Mouse (Mus musculus): Measurements from ENCODE around the gene Lims1. TPM values are rescaled to one million over a fixed set of nuclear protein-coding genes. Genes with fewer than 3 reads are reported as not detected.

Lims1 gene
- polyA plus RNA-seq, 1 experiment from 2014 or later = 208 TPM

GRCm38 (mm10) chr10:58401838-58402237 is 78.6 kb downstream of the Lims1 start:
- Histone ChIP-seq H3K4me2 (no peak overlapping the region), H3K9ac (no peak overlapping the region), H3K27ac (ENCODE audit: low read depth) (no peak overlapping the region), H3K9me3 (ENCODE audit: low read depth, low read length) (no peaks in the 10 kb centered on the region), H3K4me3 (ENCODE audit: low read depth, low read length) (no peak overlapping the region), H3K36me3 (ENCODE audit: insufficient read depth) (peaks cover 47% of the 10 kb centered on the region), H3K27me3 (ENCODE audit: insufficient read depth, low read length) (no peaks in the 10 kb centered on the region), H3K4me1 (ENCODE audit: insufficient read depth) (0 out of 2 replicates have a peak, but pooled peaks cover 1% of the 10 kb centered on the region)
- no peak for TF ChIP-seq CTCF (IDR thresholded peaks at IDR 0.05; ENCODE audit: low read depth)
- WGBS = 80% methylated on average over 3 of the region's 3 CpGs
- ATAC-seq (ENCODE audit: insufficient read depth) = no peak
- DNase-seq = no peak

- Histone ChIP-seq H3K9me3 (ENCODE audit: low read depth, low read length) (no peaks in the 10 kb centered on the region), H3K4me1 (ENCODE audit: insufficient read depth) (no peaks in the 10 kb centered on the region), H3K4me3 (ENCODE audit: low read depth, low read length) (no peak overlapping the region), H3K4me2 (no peak overlapping the region), H3K27ac (ENCODE audit: low read depth) (peak overlapping the region; percentile 70), H3K9ac (no peak overlapping the region), H3K36me3 (ENCODE audit: insufficient read depth) (peaks cover 64% of the 10 kb centered on the region), H3K27me3 (ENCODE audit: insufficient read depth, low read length) (no peaks in the 10 kb centered on the region)
- no peak for TF ChIP-seq CTCF (IDR thresholded peaks at IDR 0.05; ENCODE audit: low read depth)
- DNase-seq (no peak), ATAC-seq (ENCODE audit: insufficient read depth) (no peak)
- 77% methylated on average over 6 of the region's 6 CpGs for WGBS
These were observed 81.4 kb downstream of the Lims1 start for GRCm38 (mm10) chr10:58404639-58405038.

- Histone ChIP-seq H3K9me3 (ENCODE audit: low read depth, low read length) (no peaks in the 10 kb centered on the region), H3K4me3 (ENCODE audit: low read depth, low read length) (no peak overlapping the region), H3K4me2 (no peak overlapping the region), H3K27ac (ENCODE audit: low read depth) (peak overlapping the region; percentile 70), H3K27me3 (ENCODE audit: insufficient read depth, low read length) (no peaks in the 10 kb centered on the region), H3K4me1 (ENCODE audit: insufficient read depth) (no peaks in the 10 kb centered on the region), H3K9ac (no peak overlapping the region), H3K36me3 (ENCODE audit: insufficient read depth) (peaks cover 68% of the 10 kb centered on the region)
- WGBS = 47% methylated on average over 4 of the region's 4 CpGs
- no peak for TF ChIP-seq CTCF (IDR thresholded peaks at IDR 0.05; ENCODE audit: low read depth)
- DNase-seq (peak; percentile 53), ATAC-seq (ENCODE audit: insufficient read depth) (peak; percentile 77; the same call in 1 of the 2 replicates)
These were observed 82.2 kb downstream of the Lims1 start for GRCm38 (mm10) chr10:58405285-58405948.

- no peak overlapping the region for H3K4me2 ChIP-seq
- H3K9ac ChIP-seq = no peak overlapping the region
- no peak for ATAC-seq (ENCODE audit: insufficient read depth)
- TF ChIP-seq CTCF (IDR thresholded peaks at IDR 0.05; ENCODE audit: low read depth) = peak; percentile 46
- H3K4me1 ChIP-seq (ENCODE audit: insufficient read depth) = no peaks in the 10 kb centered on the region
- no peaks in the 10 kb centered on the region for H3K27me3 ChIP-seq (ENCODE audit: insufficient read depth, low read length)
- no peaks in the 10 kb centered on the region for H3K9me3 ChIP-seq (ENCODE audit: low read depth, low read length)
- 58% methylated on average over 2 of the region's 2 CpGs for WGBS
- H3K36me3 ChIP-seq (ENCODE audit: insufficient read depth) = peaks cover 69% of the 10 kb centered on the region
- peak overlapping the region; percentile 70 for H3K27ac ChIP-seq (ENCODE audit: low read depth)
- no peak overlapping the region for H3K4me3 ChIP-seq (ENCODE audit: low read depth, low read length)
- DNase-seq = peak; percentile 57
These were observed 82.7 kb downstream of the Lims1 start for GRCm38 (mm10) chr10:58405949-58406305.

GRCm38 (mm10) chr10:58412331-58412730 is 89.1 kb downstream of the Lims1 start:
- Histone ChIP-seq H3K36me3 (ENCODE audit: insufficient read depth) (peaks cover 89% of the 10 kb centered on the region), H3K4me1 (ENCODE audit: insufficient read depth) (no peaks in the 10 kb centered on the region), H3K4me3 (ENCODE audit: low read depth, low read length) (no peak overlapping the region), H3K27ac (ENCODE audit: low read depth) (no peak overlapping the region), H3K9ac (no peak overlapping the region), H3K27me3 (ENCODE audit: insufficient read depth, low read length) (no peaks in the 10 kb centered on the region), H3K4me2 (no peak overlapping the region), H3K9me3 (ENCODE audit: low read depth, low read length) (no peaks in the 10 kb centered on the region)
- DNase-seq (no peak), ATAC-seq (ENCODE audit: insufficient read depth) (no peak)
- WGBS = 81% methylated on average over 4 of the region's 4 CpGs
- TF ChIP-seq CTCF (IDR thresholded peaks at IDR 0.05; ENCODE audit: low read depth) = no peak

- no peak overlapping the region for H3K9ac ChIP-seq
- TF ChIP-seq CTCF (IDR thresholded peaks at IDR 0.05; ENCODE audit: low read depth) = no peak
- H3K27me3 ChIP-seq (ENCODE audit: insufficient read depth, low read length) = no peaks in the 10 kb centered on the region
- no peak overlapping the region for H3K4me2 ChIP-seq
- H3K9me3 ChIP-seq (ENCODE audit: low read depth, low read length) = no peaks in the 10 kb centered on the region
- peaks cover 89% of the 10 kb centered on the region for H3K36me3 ChIP-seq (ENCODE audit: insufficient read depth)
- DNase-seq (no peak), ATAC-seq (ENCODE audit: insufficient read depth) (no peak)
- H3K27ac ChIP-seq (ENCODE audit: low read depth) = no peak overlapping the region
- no peaks in the 10 kb centered on the region for H3K4me1 ChIP-seq (ENCODE audit: insufficient read depth)
- H3K4me3 ChIP-seq (ENCODE audit: low read depth, low read length) = no peak overlapping the region
These were observed 89.6 kb downstream of the Lims1 start for GRCm38 (mm10) chr10:58412852-58413251.

GRCm38 (mm10) chr10:58416702-58417101 is 93.4 kb downstream of the Lims1 start:
- ATAC-seq (ENCODE audit: insufficient read depth) = peak; percentile 99
- Histone ChIP-seq H3K36me3 (ENCODE audit: insufficient read depth) (peaks cover 70% of the 10 kb centered on the region), H3K9ac (no peak overlapping the region), H3K27ac (ENCODE audit: low read depth) (peak overlapping the region; percentile 54), H3K27me3 (ENCODE audit: insufficient read depth, low read length) (no peaks in the 10 kb centered on the region), H3K4me3 (ENCODE audit: low read depth, low read length) (no peak overlapping the region), H3K9me3 (ENCODE audit: low read depth, low read length) (no peaks in the 10 kb centered on the region), H3K4me2 (no peak overlapping the region), H3K4me1 (ENCODE audit: insufficient read depth) (no peaks in the 10 kb centered on the region)
- peak; percentile 92 for DNase-seq
- 41% methylated on average over 3 of the region's 3 CpGs for WGBS
- no peak for TF ChIP-seq CTCF (IDR thresholded peaks at IDR 0.05; ENCODE audit: low read depth)
